Mouse (Mus musculus) frontal cortex, adult (tissue): ENCODE results near the gene Olfr1381.
"Not testable (repeated sequence)": the region's sequence is repeated elsewhere in the genome, so short reads cannot be mapped to it uniquely, and the experiment has no call there.

ENCODE experiments used
- ATAC-seq: cut with Nextera tagmentation; 2 replicates; pipeline ENCODE4 v1.9.2; 2017; ENCODE audit warnings: mild to moderate bottlenecking, moderate library complexity, mixed read lengths; ENCODE audit not compliant: low TSS enrichment

The Olfr1381 gene

GRCm38 (mm10) chr11:49543149-49543548 is at the start of gene Olfr1381:
Gene Olfr1381, plus strand, starts transcription at chr11:49543449.
- not testable (repeated sequence) for ATAC-seq

GRCm38 (mm10) chr11:49518086-49518485 is 25.2 kb upstream of the Olfr1381 start:
- ATAC-seq = peak; percentile 78

GRCm38 (mm10) chr11:49519348-49519747 is 23.9 kb upstream of the Olfr1381 start, which contains the start of gene Olfr1383:
Gene Olfr1383, plus strand, starts transcription at chr11:49519648.
- ATAC-seq = no peak

GRCm38 (mm10) chr11:49527947-49528346 is 15.3 kb upstream of the Olfr1381 start, which contains the start of gene Olfr1382:
Gene Olfr1382, plus strand, starts transcription at chr11:49528247.
- ATAC-seq = no peak

GRCm38 (mm10) chr11:49532761-49533160 is 10.5 kb upstream of the Olfr1381 start:
- no peak for ATAC-seq

GRCm38 (mm10) chr11:49536631-49537030 is 6.6 kb upstream of the Olfr1381 start:
- ATAC-seq = peak; percentile 99

- peak; percentile 73; the same call in 1 of the 2 replicates for ATAC-seq
Observed at GRCm38 (mm10) chr11:49554033-49554432, 10.8 kb downstream of the Olfr1381 start.

- ATAC-seq = not testable (repeated sequence)
Observed at GRCm38 (mm10) chr11:49556578-49556977, 13.3 kb downstream of the Olfr1381 start, which contains the start of gene Olfr1380. Gene Olfr1380, plus strand, starts transcription at chr11:49556878.

- ATAC-seq = peak; percentile 52; the same call in 1 of the 2 replicates
Observed at GRCm38 (mm10) chr11:49575054-49575453, 31.8 kb downstream of the Olfr1381 start.

- not testable (repeated sequence) for ATAC-seq
Observed at GRCm38 (mm10) chr11:49580452-49580851, 37.2 kb downstream of the Olfr1381 start.

GRCm38 (mm10) chr11:49590213-49590612 is 47.0 kb downstream of the Olfr1381 start:
- ATAC-seq = no peak

GRCm38 (mm10) chr11:49597149-49597548 is 53.9 kb downstream of the Olfr1381 start:
- ATAC-seq = peak; percentile 77
